ENCODE assay signal across 22 mouse cellular contexts in the genomic region with DNA sequence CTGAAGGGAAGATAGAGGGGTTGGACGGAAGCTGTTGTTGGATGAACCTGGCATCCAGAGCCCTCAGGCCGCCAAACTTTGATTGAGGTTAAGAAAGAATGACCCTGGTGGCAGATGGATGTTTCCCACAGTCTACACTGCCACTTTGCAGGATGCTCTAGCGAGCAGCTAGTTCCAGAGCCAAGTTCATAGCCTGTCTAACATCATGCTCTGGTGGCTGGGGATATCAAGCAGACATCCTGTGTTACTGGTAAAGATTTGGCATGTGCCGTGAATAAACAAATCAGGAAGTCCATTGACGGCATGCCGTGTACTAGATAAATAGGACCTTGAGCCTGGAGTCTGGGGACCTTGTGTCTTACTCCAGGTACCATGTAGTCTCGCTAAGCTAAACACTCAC.
A peak's percentile ranks its signal among the peaks of the same experiment; 100 is the strongest.
DNase-seq lines count a peak whose midpoint lies in the region; ATAC-seq and TF ChIP-seq lines count a peak whose summit lies in the region.
"Had no signal": no experiment of that assay in that cellular context is flagged by ENCODE, and none has a peak within 500 bp of the region (broad histone marks: within the 10 kb centered on the region; RNA-seq: fewer than 3 reads in every experiment).

No protein-coding gene starts in this region.

- H3K9me3 ChIP-seq in heart, embryonic 12.5 days (replicated peaks) = no peaks in the 10 kb centered on the region
- no peaks in the 10 kb centered on the region for H3K9me3 ChIP-seq in lung, embryonic 14.5 days (ENCODE audit: low read depth, low read length)
- no peaks in the 10 kb centered on the region for H3K9me3 ChIP-seq in stomach, postnatal 0 days (ENCODE audit: control insufficient read depth, low read length)
- H3K9me3 ChIP-seq: embryonic facial prominence, embryonic 13.5 days; embryonic facial prominence, embryonic 15.5 days; forebrain, embryonic 10.5 days; forebrain, embryonic 12.5 days had no signal

- intact Hi-C loops in heart, postnatal 36 days (cut with DNase I) = no loop called here

- TF ChIP-seq EP300 in stomach, postnatal 0 days (optimal IDR thresholded peaks at IDR 0.05) = no peak

- H3K27me3 ChIP-seq in heart, embryonic 12.5 days (replicated peaks) = no peaks in the 10 kb centered on the region
- no peaks in the 10 kb centered on the region for H3K27me3 ChIP-seq in lung, embryonic 14.5 days (ENCODE audit: insufficient read depth, low read length)
- H3K27me3 ChIP-seq in stomach, postnatal 0 days (ENCODE audit: control insufficient read depth, insufficient read depth, low read length) = no peaks in the 10 kb centered on the region
- H3K27me3 ChIP-seq: embryonic facial prominence, embryonic 13.5 days; embryonic facial prominence, embryonic 15.5 days; forebrain, embryonic 12.5 days had no signal

- no peak overlapping the region for H3K4me2 ChIP-seq in heart, embryonic 12.5 days
- no peak overlapping the region for H3K4me2 ChIP-seq in lung, embryonic 14.5 days
- no peak overlapping the region for H3K4me2 ChIP-seq in stomach, postnatal 0 days (replicated peaks; ENCODE audit: low read depth)
- H3K4me2 ChIP-seq: embryonic facial prominence, embryonic 13.5 days; embryonic facial prominence, embryonic 15.5 days; forebrain, embryonic 12.5 days had no signal

- no peaks in the 10 kb centered on the region for H3K4me1 ChIP-seq in heart, embryonic 12.5 days (replicated peaks)
- no peaks in the 10 kb centered on the region for H3K4me1 ChIP-seq in lung, embryonic 14.5 days (ENCODE audit: insufficient read depth)
- no peaks in the 10 kb centered on the region for H3K4me1 ChIP-seq in stomach, postnatal 0 days (replicated peaks; ENCODE audit: control insufficient read depth, insufficient read depth)
- H3K4me1 ChIP-seq: embryonic facial prominence, embryonic 13.5 days; embryonic facial prominence, embryonic 15.5 days; forebrain, embryonic 10.5 days; forebrain, embryonic 12.5 days had no signal

- no peaks in the 10 kb centered on the region for H3K36me3 ChIP-seq in heart, embryonic 12.5 days
- no peaks in the 10 kb centered on the region for H3K36me3 ChIP-seq in lung, embryonic 14.5 days (ENCODE audit: insufficient read depth)
- H3K36me3 ChIP-seq in stomach, postnatal 0 days (ENCODE audit: control insufficient read depth, insufficient read depth, low read length) = no peaks in the 10 kb centered on the region
- H3K36me3 ChIP-seq: embryonic facial prominence, embryonic 13.5 days; embryonic facial prominence, embryonic 15.5 days; forebrain, embryonic 10.5 days; forebrain, embryonic 12.5 days had no signal

- 52% methylated on average over 7 of the region's 7 CpGs for WGBS in heart, embryonic 12.5 days
- 50% methylated on average over 7 of the region's 7 CpGs for WGBS in lung, embryonic 14.5 days
- 79% methylated on average over 7 of the region's 7 CpGs for WGBS in stomach, postnatal 0 days

- H3K9ac ChIP-seq in heart, embryonic 12.5 days = no peak overlapping the region
- no peak overlapping the region for H3K9ac ChIP-seq in lung, embryonic 14.5 days
- no peak overlapping the region for H3K9ac ChIP-seq in stomach, postnatal 0 days (ENCODE audit: low read length)
- H3K9ac ChIP-seq: embryonic facial prominence, embryonic 13.5 days; embryonic facial prominence, embryonic 15.5 days; forebrain, embryonic 12.5 days had no signal

- 0 out of 2 replicates have a peak, but pooled peaks have one; percentile 42 for ATAC-seq in heart, embryonic 12.5 days (ENCODE audit: insufficient number of reproducible peaks, low FRiP score)
- no peak for ATAC-seq in lung, embryonic 14.5 days (ENCODE audit: insufficient read depth)
- ATAC-seq in stomach, postnatal 0 days (ENCODE audit: low FRiP score, low TSS enrichment) = no peak
- ATAC-seq: forebrain, embryonic 14.5 days; forebrain, embryonic 16.5 days had no signal

- H3K4me3 ChIP-seq in heart, embryonic 12.5 days = no peak overlapping the region
- H3K4me3 ChIP-seq in lung, embryonic 14.5 days (ENCODE audit: low read depth, low read length) = no peak overlapping the region
- no peak overlapping the region for H3K4me3 ChIP-seq in stomach, postnatal 0 days (ENCODE audit: low read depth, low read length)
- H3K4me3 ChIP-seq: embryonic facial prominence, embryonic 13.5 days; embryonic facial prominence, embryonic 15.5 days; erythroblast, embryonic 14.5 days; forebrain, embryonic 10.5 days; forebrain, embryonic 12.5 days had no signal

- no peak for DNase-seq in heart, postnatal 36 days
- DNase-seq in lung, embryonic 14.5 days = peak; percentile 7
- no peak for DNase-seq in lung, postnatal 25 days (ENCODE audit: low spot score)
- no peak for DNase-seq in stomach, postnatal 0 days (ENCODE audit: low spot score)
- DNase-seq: adrenal gland, adult 2 months; adrenal gland, postnatal 10 days; adrenal gland, postnatal 25 days; cerebellum, adult 11 months; cerebellum, adult 18-20 months; cerebellum, adult 8-10 months; cerebellum, adult 9-11 months; cerebellum, postnatal 14 days; cerebellum, postnatal 36 days; embryo, embryonic 11 days had no signal

- TF ChIP-seq CTCF in lung, embryonic 14.5 days (IDR thresholded peaks at IDR 0.05; ENCODE audit: low read depth) = no peak
- TF ChIP-seq CTCF in stomach, postnatal 0 days (IDR thresholded peaks at IDR 0.05; ENCODE audit: low read depth) = no peak

- H3K27ac ChIP-seq in heart, embryonic 12.5 days (ENCODE audit: poor library complexity, severe bottlenecking) = no peak overlapping the region
- no peak overlapping the region for H3K27ac ChIP-seq in lung, embryonic 14.5 days (ENCODE audit: low read depth)
- H3K27ac ChIP-seq in stomach, postnatal 0 days (replicated peaks) = no peak overlapping the region
- H3K27ac ChIP-seq: embryonic facial prominence, embryonic 13.5 days; embryonic facial prominence, embryonic 15.5 days; forebrain, embryonic 10.5 days; forebrain, embryonic 12.5 days had no signal
